Mouse (Mus musculus): ENCODE measurements around the gene Foxi2.

- TF ChIP-seq CTCF (IDR thresholded peaks at IDR 0.05; ENCODE audit: low read depth, low read length) (no peak), POLR2A (IDR thresholded peaks at IDR 0.05; ENCODE audit: extremely low read depth, insufficient read depth, low read length) (no peak)
Observed at GRCm38 (mm10) chr7:135451340-135451739, 41.2 kb downstream of the Foxi2 start.

Measured in liver, adult 2 months (tissue).